Mouse (Mus musculus): ENCODE data around the gene Il1r2.
A peak's percentile ranks its signal among the peaks of the same experiment; 100 is the strongest.

Gene Il1r2

DNA sequence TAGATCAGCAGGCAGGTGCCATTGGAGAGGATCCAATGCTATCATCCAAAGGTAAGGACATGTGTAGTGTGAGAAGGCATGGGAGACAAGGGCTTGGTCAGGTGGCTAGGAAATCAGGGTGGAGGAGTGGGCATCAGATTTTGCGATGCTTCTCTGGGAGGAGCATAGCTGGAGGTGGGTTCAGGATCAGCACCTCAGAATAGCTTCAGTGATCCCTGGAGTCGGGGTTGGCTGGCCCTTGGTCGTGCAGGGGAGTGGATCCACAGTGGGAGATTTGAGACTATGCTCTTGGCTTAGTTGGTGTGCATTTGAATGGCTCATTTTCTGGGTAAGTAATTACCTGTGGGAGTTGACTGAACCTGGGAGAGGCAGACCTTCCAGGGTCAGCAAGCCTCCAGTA is 59.7 kb downstream of the Il1r2 start:
- no peak for DNase-seq

DNA sequence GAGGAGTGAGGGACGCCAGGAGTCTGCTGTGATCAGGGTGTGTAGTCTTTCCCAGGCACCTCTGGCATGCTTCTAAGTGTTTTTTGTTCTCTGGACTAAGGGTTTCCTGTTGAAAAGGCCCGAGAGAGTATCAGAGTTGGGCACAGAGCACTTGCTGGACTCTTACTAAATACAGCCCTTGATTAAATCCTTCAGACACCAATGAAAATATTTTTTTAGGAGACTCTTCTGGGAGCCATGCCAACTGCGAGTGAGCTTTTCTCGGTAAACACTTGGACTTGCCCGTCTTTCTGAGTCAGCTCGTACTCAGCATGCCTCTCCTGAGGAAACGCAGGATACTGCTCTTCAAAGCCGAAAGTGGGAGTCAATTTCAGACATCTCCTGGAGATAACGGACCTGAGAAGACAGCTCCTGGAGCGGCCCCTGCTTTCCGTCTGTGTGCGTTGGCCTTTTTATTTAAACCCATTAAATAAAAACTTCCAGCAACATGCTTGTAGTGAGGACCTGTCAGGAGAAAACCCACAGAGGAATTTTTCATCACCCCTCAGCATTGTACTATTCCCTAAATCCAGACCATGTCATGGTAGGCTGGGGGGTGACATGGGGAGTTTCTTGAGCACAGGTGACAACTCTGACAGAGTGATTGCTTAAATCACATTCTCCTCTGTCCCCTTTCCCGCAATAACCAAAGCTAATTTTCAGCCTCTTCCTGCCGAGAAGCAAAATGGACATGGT is 66.1 kb downstream of the Il1r2 start:
- DNase-seq, result peak; percentile 57 to 60

DNA sequence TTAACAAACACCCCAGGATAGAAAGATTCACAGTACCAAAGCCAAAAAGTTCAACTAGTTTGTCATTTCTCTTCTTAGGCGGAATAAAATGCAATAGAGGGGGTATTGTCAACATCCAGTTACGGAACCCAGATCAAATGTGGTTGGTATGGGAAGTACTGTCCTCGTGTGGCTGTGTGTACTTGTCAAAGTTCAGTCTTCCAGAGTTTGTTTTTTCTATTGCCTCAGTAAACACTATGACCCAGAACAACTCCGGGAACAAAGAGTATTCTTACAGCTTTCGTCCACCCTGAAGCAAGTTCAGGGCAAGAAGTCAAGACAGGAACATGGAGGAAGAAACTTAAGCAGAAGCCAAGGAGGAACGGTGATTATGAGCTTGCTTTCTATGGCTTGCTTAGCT is 82.2 kb downstream of the Il1r2 start:
- DNase-seq, result no peak

DNA sequence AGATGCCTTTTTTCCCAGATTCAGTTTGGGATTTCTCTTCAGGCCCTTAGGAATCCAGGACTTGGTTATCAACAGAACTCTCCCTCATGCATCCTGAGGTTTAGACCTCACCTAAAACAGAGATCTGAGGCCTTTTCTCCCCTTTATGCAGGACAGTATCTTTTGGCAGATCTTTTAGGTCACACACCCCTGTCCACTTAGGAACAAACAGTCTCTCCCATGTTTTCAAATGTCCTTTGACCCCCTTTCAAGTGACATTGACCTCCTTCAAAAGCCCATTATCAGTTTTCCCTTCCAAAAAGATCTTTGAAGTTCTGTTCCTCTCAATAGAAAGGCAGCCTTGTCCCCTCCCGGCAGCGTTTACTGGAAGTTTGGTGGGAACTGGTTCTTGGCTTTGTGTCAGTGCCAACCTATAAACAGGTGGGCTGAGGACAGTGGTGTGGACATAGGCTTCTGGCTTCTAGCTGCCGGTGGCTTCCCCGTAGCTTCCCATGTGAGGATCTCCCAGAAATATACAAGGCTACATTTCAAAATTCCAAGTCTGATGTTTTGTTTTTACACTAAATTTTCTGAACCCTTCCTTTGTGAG is 89.5 kb downstream of the Il1r2 start:
- no peak for DNase-seq

DNA sequence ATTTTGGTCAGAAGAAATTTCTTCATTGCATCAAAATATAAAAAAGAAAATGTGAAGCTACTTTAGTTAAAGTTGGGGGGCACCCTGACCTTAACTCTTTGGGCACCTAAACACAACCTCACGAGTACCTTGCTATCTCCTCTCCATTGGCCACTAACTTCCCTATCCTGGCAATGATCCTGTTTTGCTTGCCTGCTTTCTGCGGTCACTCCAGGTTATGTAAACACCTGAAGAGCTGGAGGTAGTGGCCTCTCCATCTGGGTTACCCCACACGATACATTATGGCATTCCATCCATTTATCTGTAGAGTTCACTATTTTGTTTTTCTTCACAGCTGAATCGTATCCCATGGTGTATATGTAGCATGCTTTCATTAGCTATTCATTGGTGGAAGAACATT is 90.5 kb downstream of the Il1r2 start:
- DNase-seq, result no peak

GRCm38 (mm10) chr1:40167585-40167984 is 93.7 kb downstream of the Il1r2 start:
- no peak for DNase-seq

- peak; percentile 38 to 46 for DNase-seq
These were observed 98.0 kb downstream of the Il1r2 start for GRCm38 (mm10) chr1:40171878-40172277.

DNA sequence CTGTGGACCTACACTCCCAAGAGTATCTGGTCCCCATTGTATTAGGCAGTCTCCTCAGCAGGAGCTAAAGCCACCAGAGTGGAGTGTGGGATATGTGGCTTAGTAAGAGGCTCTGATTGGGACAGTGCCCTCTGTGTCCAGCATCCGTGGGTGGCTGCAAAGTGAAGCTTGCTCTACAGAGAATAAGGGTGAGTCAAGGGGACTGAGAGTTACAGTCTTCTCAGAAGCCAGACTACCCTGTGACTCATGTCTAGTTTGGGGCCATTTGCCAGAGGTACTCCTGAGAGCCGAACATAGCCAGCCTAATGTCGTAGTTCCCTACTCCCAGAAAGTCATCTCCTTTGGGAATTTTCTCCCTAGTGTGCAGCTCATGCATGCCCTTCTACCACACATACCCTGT is 100.3 kb downstream of the Il1r2 start:
- no peak for DNase-seq

Data from kidney, adult 8-10 months (tissue).